Mouse (Mus musculus) lung, postnatal 0 days (tissue): Measurements from ENCODE around the gene C2cd4b. TPM values are rescaled to one million over a fixed set of nuclear protein-coding genes. Genes with fewer than 3 reads are reported as not detected.

Source experiments
- ATAC-seq: fragments of 200-750 bp; cut with Nextera tagmentation; 2 replicates; pipeline ENCODE4 v1.8.0; 2017; ENCODE audit warnings: moderate library complexity
- DNase-seq: peaks from one replicate; pipeline ENCODE4 v3.0.0-alpha.2; 2016; ENCODE audit warnings: low spot score
- H3K27ac ChIP-seq: fragments of 300-500 bp; sonication (generic); 2 replicates; pipeline ENCODE4 v1.5.1; 2014; ENCODE audit warnings: antibody characterized with exemption, mild to moderate bottlenecking, low read length, mixed read lengths
- H3K27me3 ChIP-seq: fragments of 300-500 bp; sonication (generic); replicated peaks from 2 replicates; pipeline ENCODE4 v1.6.1; 2014; ENCODE audit warnings: low read length, mixed read lengths; ENCODE audit not compliant: insufficient read depth
- H3K36me3 ChIP-seq: fragments of 300-500 bp; sonication (generic); 2 replicates; pipeline ENCODE4 v1.6.1; 2014; ENCODE audit warnings: low read length, mixed read lengths; ENCODE audit not compliant: insufficient read depth
- H3K4me1 ChIP-seq: fragments of 300-500 bp; sonication (generic); 2 replicates; pipeline ENCODE4 v1.6.1; 2014; ENCODE audit warnings: antibody characterized with exemption, low read depth, low read length, mixed read lengths; ENCODE audit not compliant: insufficient read depth
- H3K4me2 ChIP-seq: fragments of 300-500 bp; sonication (generic); replicated peaks from 2 replicates; pipeline ENCODE4 v1.6.1; 2014; ENCODE audit warnings: low read depth, mild to moderate bottlenecking, low read length, moderate library complexity, mixed read lengths
- H3K4me3 ChIP-seq: fragments of 300-500 bp; sonication (generic); 2 replicates; pipeline ENCODE4 v1.5.1; 2014; ENCODE audit warnings: low read depth, low read length
- H3K9ac ChIP-seq: fragments of 300-500 bp; sonication (generic); replicated peaks from 2 replicates; pipeline ENCODE4 v1.6.1; 2014; ENCODE audit warnings: low read depth, mild to moderate bottlenecking
- H3K9me3 ChIP-seq: fragments of 300-500 bp; sonication (generic); 2 replicates; pipeline ENCODE4 v1.6.1; 2016; ENCODE audit warnings: low read length, mixed read lengths
- CTCF ChIP-seq: IDR thresholded peaks from 2 replicates; pipeline ENCODE4 v1.5.1; 2016; ENCODE audit warnings: antibody characterized with exemption, mild to moderate bottlenecking
- EP300 ChIP-seq: IDR thresholded peaks from 2 replicates; pipeline ENCODE4 v1.6.1; 2016; ENCODE audit warnings: antibody characterized with exemption, mild to moderate bottlenecking, control low read depth
- WGBS: fragments of 180-500 bp; shearing (Covaris S2); extraction: QIAGEN DNeasy Blood & Tissue Kit; methylation state at CpG from one replicate; pipeline ENCODE4 v1.1.7; 2014; 5-methylcytosine and 5-hydroxymethylcytosine counted together
- microRNA-seq: library from miRNA; unstranded; fragments of <30 nt; microRNA quantifications from one replicate; pipeline ENCODE4, GENCODE M21; 2016
- polyA plus RNA-seq: library from polyadenylated mRNA; unstranded; fragments of >200 nt; fragmentation: Nextera tagmentation; extraction: Ambion mirVana; gene quantifications from 2 replicates; pipeline ENCODE4 v1.2.1, GENCODE M21; 2015

The C2cd4b gene
- polyA plus RNA-seq, 1 experiment from 2014 or later, result 7.7 TPM

- no peaks in the 10 kb centered on the region for H3K9me3 ChIP-seq
- H3K36me3 ChIP-seq, result no peaks in the 10 kb centered on the region
- no peaks in the 10 kb centered on the region for H3K4me1 ChIP-seq
- no peak overlapping the region for H3K4me2 ChIP-seq
- ATAC-seq (no peak), DNase-seq (no peak)
- H3K4me3 ChIP-seq, result no peak overlapping the region
- no peak overlapping the region for H3K27ac ChIP-seq
- TF ChIP-seq CTCF (no peak), EP300 (no peak)
- H3K9ac ChIP-seq, result no peak overlapping the region
- no peaks in the 10 kb centered on the region for H3K27me3 ChIP-seq
- 90% methylated on average over 4 of the region's 4 CpGs for WGBS
Measured at GRCm38 (mm10) chr9:67794668-67795067, 35.4 kb downstream of the C2cd4b start.

- 63% methylated on average over 14 of the region's 14 CpGs for WGBS
- Histone ChIP-seq H3K9ac (no peak overlapping the region), H3K4me1 (no peaks in the 10 kb centered on the region), H3K27me3 (no peaks in the 10 kb centered on the region), H3K4me3 (no peak overlapping the region), H3K9me3 (no peaks in the 10 kb centered on the region), H3K36me3 (no peaks in the 10 kb centered on the region), H3K27ac (no peak overlapping the region), H3K4me2 (no peak overlapping the region)
- DNase-seq (no peak), ATAC-seq (no peak)
- TF ChIP-seq EP300 (no peak), CTCF (no peak)
Measured at GRCm38 (mm10) chr9:67795205-67795675, 36.0 kb downstream of the C2cd4b start.

GRCm38 (mm10) chr9:67799078-67799819 is 40.0 kb downstream of the C2cd4b start:
- DNase-seq (no peak), ATAC-seq (no peak)
- H3K27ac ChIP-seq, result no peak overlapping the region

GRCm38 (mm10) chr9:67802241-67802640 is 43.0 kb downstream of the C2cd4b start:
- 36% methylated on average over 6 of the region's 6 CpGs for WGBS
- DNase-seq (peak; percentile 58), ATAC-seq (no peak)
- Histone ChIP-seq H3K4me1 (no peaks in the 10 kb centered on the region), H3K4me2 (no peak overlapping the region), H3K27me3 (no peaks in the 10 kb centered on the region), H3K4me3 (no peak overlapping the region), H3K27ac (no peak overlapping the region), H3K9me3 (no peaks in the 10 kb centered on the region), H3K9ac (no peak overlapping the region), H3K36me3 (no peaks in the 10 kb centered on the region)
- TF ChIP-seq CTCF (peak; percentile 75), EP300 (no peak)

More at GRCm38 (mm10) chr9:67799078-67799819, 40.0 kb downstream of the C2cd4b start:
- TF ChIP-seq CTCF, result no peak
- TF ChIP-seq EP300, result no peak
- no peaks in the 10 kb centered on the region for H3K36me3 ChIP-seq
- H3K4me3 ChIP-seq, result no peak overlapping the region
- WGBS, result 42% methylated on average over 14 of the region's 14 CpGs
- no peaks in the 10 kb centered on the region for H3K27me3 ChIP-seq
- H3K9me3 ChIP-seq, result no peaks in the 10 kb centered on the region
- H3K9ac ChIP-seq, result no peak overlapping the region
- H3K4me2 ChIP-seq, result no peak overlapping the region
- no peaks in the 10 kb centered on the region for H3K4me1 ChIP-seq

GRCm38 (mm10) chr9:67807000-67807399 is 47.8 kb downstream of the C2cd4b start:
- H3K9ac ChIP-seq, result no peak overlapping the region
- no peak overlapping the region for H3K4me2 ChIP-seq
- H3K4me3 ChIP-seq, result no peak overlapping the region
- H3K4me1 ChIP-seq, result no peaks in the 10 kb centered on the region
- no peaks in the 10 kb centered on the region for H3K36me3 ChIP-seq
- TF ChIP-seq CTCF (no peak), EP300 (no peak)
- H3K27me3 ChIP-seq, result no peaks in the 10 kb centered on the region
- H3K27ac ChIP-seq, result no peak overlapping the region
- DNase-seq (no peak), ATAC-seq (no peak)
- no peaks in the 10 kb centered on the region for H3K9me3 ChIP-seq
- WGBS, result 37% methylated on average over 5 of the region's 5 CpGs

GRCm38 (mm10) chr9:67810527-67810926 is 51.3 kb downstream of the C2cd4b start:
- TF ChIP-seq EP300 (no peak), CTCF (peak; percentile 39)
- Histone ChIP-seq H3K4me3 (no peak overlapping the region), H3K4me2 (no peak overlapping the region), H3K36me3 (no peaks in the 10 kb centered on the region), H3K9ac (no peak overlapping the region), H3K27ac (no peak overlapping the region), H3K27me3 (no peaks in the 10 kb centered on the region), H3K9me3 (no peaks in the 10 kb centered on the region), H3K4me1 (no peaks in the 10 kb centered on the region)
- DNase-seq, result no peak
- 51% methylated on average over 6 of the region's 6 CpGs for WGBS
- no peak for ATAC-seq

Small RNAs within 50 kb of the gene (microRNA-seq; reads per million reads assigned to microRNA genes)
- gene Mir7241 (not detected), gene Mir7242 (not detected)

Other genes starting within 250 kb of the C2cd4b start
- 9.9 and 11.5 TPM in 2 replicates for gene Tln2, start 199.7 kb upstream of the C2cd4b start, polyA plus RNA-seq
- gene C2cd4a, start 72.9 kb downstream of the C2cd4b start, polyA plus RNA-seq, result 0.47 and 0.54 TPM in 2 replicates
- gene Vps13c, start 81.0 kb downstream of the C2cd4b start, polyA plus RNA-seq, result 6.9 and 8.9 TPM in 2 replicates